Mouse (Mus musculus) induced T-regulatory cell, adult 2 months (primary cell): Measurements from ENCODE around the gene Lca5.

ENCODE experiments used
- DNase-seq: peaks from one replicate; pipeline ENCODE4 v3.0.0-alpha.2; 2012; ENCODE audit warnings: low read depth

The Lca5 gene

DNA sequence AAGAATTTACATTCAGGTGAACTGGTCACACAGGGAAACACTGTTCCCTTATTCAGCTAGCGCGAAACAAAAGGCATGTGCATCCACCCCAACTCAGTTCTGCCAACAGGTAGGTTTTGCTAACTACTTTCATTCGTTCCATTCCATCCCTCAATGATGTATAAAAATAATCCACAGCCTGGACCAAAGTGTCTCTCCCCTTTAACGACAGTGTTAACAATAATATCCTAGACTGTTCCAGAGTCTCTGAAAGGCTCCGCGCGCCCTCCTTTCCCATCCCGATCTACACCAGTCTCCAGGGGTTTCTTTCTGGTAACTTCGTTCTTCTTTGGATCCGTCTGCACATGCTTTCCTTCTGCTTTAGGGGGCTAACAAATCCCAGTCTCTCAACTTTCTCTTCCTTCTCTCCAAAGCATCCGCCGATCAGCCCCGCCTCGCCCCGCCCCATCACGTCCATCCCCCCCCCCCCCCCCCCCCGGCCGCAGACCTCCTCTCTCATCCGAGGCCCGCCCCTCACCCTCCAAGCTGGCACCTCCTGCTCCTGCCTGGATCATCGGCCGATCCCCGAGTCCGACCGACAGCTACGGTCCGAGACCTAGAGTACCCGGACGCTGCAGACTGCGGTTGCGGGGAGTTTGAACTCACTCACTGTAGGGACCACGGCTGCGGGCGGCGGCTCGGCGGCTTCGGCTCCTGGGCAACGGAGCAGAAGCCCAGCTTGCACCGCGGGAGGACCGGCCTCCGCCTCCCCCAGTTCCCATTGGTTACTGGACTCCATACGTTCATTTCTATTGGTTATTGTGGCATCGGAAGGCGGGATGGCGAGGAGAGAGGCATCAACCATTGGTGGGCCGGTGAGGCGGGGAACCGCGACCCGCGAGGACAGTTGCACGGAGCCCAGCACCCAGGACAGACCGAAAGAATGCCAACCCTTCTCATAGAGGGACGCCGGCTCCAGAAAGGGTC is at the start of gene Lca5:
Gene Lca5, minus strand, starts transcription at position 736 of the 966 bp plus-strand sequence.
- DNase-seq: peak; percentile 98

DNA sequence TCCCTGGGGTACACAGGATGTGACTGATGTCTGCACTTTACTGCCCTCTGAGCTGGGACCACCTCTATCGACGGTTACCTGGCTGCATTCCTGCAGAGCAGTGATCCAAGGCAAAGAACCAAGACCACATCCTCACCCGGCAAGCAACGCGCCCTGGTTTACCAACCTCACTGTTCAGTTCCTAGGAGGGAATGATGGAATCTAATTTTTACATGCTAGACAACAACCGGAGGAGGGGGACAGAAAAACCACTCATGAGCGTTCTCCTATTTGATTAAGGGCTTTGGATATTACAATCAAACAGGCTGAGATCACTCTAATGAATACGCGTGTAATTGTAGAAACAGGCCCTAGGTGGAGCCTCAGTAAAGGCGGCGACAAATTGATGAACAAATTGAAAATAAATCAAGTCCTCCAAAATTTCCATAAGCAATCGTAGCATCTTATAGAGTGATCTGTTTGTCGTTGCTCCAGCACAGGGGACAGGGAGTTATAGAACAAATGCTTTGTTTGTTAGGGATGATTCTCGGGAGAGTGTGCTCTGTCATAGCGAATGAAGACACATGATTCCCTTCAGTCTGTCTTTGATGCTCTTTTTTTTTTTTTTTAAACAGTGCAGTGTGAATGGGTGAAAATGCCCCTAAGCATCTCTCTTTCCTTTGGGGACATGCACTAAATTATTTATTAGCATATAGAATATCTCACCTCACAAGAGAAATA is 47.7 kb upstream of the Lca5 start:
- DNase-seq: peak; percentile 12

DNA sequence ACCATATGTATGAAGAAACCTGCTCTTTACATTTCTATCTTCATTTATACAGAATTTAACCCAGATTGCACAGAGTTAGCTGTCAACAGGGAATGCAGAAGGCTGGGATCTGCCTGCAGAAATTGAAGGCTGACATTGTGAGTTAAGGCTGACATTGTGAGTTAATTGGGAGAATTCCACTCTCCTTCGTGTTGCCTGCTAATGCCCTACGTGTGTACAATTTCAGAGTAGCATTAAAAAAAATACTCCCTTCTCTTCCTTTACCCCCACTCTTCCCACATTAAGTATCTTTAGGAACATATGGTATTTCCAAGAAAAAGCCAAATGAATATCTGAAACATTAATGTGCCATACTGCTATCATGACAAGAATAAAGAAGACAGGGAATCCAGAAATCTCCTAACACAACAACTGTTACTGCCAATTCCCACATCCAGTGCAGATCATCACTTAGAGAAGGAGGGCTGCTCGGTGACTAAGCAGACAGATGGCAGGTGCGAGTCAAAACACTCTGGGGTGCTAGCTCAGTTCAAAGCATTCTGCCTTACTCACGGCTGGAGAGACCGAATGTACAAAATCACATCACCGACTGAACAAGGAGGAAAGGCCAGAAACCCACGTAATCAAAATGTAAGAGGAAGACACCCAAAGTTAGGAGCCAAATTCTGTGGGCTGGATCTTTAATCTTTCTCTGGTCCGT is 47.0 kb upstream of the Lca5 start:
- DNase-seq: no peak

DNA sequence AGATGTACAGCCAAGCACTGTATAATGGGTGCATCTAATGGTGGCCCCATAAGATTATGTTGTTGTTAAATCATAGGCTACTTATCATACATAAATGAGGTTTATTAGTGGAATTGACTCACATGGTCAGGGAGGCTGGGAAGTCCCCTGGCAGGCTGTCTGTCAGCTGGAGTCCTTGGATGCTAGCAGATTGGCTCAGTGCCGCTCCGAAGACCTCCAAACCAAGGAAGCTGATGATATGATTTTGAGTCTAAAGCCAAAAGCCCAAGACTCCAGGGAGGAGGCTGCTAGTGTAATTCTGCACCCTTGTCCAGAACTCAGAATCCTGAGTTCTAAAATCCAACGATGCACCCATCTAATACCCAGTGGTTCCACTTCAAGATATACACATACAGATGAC is 45.0 kb upstream of the Lca5 start:
- DNase-seq: no peak

DNA sequence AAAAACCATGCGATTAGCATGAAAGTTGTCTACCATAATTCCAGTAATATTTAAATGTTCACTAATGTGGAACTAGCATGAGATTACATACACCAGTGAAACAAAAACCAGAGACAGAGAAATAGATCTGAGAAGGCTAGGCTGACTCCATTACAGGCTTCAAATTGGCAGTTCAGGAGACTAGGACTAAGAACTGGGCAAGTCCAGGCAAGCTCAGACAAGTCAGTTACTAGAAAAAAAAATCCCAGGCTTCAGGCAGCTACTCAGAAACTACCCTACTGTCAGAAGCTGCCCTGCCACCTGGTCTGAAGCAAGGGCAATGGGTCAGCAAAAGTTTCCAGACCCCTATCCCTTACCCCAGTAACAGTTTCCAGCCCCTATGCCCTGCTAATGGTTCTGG is 44.4 kb upstream of the Lca5 start:
- DNase-seq: no peak

DNA sequence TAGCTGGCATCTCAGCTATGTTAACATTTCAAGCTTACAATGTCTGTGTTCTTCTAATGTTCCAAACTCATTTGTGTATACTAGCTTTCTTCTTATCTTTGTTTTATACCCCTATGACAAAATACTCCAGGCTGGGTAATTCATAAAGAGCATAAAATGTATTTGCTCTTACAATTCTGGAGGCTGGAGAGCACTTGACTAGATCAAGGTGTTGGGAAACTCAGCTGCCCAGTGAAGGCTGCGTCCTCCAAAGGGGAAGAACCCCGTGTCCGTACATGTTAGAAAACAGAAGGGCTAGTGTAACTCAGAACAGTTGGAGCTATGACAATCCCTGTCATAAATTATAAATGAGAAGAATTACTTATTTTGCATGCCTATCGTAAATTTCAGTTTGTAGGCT is 42.5 kb upstream of the Lca5 start:
- no peak for DNase-seq

DNA sequence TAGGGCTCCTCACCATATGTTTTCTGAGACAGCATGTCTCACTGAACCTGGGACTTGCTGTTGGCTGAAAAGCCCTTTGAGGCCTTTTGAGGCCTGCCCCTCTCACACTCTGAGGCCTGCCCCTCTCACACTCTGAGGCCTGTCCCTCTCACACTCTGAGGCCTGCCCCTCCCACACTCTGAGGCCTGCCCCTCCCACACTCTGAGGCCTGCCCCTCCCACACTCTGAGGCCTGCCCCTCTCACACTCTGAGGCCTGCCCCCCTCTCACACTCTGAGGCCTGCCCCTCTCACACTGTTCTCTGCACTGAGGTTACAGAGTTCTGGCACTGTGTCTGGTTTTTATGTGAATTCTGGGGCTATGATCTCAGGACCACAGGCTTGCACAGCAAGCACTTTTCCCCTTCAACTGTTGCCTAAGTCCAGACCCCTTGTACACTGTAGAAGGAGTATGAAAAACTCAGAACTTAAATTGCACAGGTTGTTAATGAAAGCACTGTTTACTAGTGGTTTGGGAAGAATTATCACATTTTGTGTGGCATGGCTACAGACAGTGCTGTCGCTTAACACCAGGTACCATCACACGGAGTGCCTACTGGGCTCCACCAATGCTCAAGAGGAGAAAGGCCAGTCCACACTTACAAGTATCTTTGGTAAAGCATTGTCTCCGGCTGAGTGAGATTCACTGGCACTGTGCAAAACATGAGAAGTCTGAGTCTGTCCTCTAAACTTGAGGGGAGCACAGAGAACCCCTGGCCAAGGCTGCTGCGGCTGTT is 41.4 kb upstream of the Lca5 start:
- no peak for DNase-seq

DNA sequence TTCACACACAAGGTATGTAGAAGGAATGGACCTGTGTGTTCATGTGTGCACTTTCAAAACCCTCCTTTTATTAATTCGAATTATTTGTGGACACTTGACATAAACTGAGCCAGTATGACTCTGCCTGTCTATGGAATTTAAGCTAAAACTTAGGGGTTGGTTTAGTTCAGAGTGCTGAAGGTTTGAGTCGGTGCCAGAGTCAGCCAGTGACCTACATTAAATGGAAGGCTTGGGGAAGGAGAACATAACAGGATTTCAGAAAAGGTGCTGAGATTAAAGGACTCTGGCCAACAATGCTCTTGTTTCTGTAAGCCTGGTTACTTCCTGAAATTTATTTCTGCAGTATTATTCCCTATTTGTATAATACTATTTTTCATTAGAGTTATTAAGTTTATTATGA is 28.9 kb upstream of the Lca5 start:
- DNase-seq: no peak

DNA sequence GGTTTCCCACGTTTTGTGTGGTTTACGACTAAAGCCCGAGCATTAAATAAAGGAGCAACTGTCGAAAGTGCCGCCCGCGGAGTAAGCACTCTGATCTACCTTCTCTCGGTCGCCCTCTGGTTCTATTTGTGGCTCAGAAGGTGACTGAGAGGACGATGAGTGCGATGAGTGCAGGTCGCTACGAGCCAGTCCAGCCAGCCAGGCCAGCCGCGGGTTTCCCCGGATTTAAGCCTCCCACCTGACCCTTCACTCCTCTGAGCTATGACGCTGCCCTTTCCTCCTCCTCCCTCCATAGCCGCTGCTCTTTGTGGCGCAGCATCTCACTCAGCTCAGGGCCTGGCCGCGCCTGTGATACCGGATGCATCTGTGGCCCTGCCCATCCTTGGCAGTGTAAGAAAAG is 6.8 kb upstream of the Lca5 start:
- peak; percentile 77 for DNase-seq

DNA sequence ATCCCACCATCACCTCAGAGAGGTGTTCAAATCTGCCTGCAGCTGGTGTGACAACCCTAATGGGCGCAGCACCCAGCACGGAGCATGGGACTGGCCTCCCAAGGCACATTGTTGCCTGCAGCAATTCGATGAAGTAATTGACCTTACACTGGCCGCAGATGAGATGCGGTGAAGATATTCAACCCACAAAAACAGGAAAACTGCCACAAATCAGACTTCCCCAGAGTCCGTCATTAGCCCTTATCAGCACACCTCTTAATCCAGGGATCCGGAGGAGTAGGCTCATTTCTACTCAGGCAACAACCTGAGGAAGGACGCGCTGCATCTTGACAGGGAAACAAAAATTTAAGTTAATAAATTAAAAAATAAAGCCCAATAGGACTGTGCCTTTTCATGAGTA is 6.2 kb upstream of the Lca5 start:
- no peak for DNase-seq

DNA sequence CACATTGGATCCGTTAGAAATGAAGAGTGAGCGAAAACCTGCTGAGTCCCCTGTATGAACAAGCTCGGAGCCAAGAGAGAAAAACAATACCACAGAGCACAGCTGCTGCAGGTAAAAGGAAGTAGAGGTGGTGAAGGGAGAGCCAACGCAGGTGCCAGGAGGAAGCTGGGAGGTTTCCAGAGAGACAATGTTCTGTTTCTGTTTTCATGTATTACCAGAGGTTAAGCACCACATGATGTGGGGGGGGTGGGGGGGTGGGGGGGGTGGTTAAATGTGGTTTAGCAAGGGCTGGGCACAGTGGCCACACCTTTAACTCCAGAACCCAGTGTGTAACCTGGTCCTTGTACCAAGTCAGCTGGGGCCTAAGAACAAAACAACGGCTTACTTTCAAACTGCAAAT is 3.3 kb downstream of the Lca5 start:
- peak; percentile 64 for DNase-seq

DNA sequence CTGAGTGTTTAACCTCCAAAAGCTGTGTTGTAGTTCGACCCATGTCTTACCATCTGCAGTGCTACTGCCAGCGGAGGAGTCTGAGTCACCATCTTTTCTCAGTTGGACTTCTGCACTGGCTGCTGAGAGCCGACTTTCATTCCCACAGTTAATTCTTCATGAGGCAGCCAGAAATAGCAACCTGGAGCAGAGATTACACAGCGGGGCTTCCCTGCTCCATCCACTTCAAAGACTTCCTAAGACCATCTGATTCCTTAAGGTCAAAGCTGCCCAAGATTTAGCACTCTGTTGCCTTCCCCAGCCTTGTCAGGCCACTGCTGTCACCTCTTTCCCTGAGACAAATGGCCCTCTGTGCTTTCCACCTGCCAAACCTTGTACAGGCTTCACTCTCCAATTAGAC is 6.4 kb downstream of the Lca5 start:
- DNase-seq: no peak

DNA sequence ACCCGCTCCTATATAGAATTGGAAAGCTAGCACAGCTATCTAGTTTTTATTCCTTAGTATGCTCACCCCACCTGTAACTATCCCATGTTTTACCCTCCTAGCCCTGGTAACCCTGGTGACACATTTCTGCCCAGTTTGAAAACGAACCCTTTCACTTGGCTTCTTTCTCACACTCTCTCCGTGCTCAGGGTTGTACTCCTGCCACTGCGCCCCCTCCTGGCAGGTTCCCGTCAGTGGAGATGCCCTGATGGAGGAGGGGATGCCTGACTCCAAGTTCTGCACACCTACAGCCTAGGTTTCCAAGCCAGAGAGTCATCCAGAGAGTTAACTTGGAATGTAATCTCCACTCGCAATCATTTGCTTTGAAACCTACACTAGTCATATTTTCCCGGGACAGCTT is 7.3 kb downstream of the Lca5 start:
- peak; percentile 73 for DNase-seq

DNA sequence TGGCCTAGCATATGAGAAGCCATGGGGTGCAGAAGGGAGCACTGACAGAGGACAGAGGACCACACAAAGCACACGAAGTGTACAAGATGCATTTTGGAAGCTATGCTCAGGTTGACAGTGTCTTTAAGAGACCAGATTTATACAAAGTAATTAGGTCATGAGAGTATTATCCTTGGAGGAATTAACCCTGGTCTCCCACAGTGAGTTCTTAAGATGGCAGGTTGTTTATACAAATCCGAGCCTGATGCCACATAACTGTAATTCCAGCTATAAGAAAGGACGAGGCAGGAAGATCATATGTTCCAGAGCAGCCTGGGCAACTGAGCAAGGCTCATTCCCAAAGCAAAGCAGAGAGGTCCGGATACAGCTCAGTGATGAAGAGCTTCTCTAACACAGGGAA is 13.0 kb downstream of the Lca5 start:
- no peak for DNase-seq

DNA sequence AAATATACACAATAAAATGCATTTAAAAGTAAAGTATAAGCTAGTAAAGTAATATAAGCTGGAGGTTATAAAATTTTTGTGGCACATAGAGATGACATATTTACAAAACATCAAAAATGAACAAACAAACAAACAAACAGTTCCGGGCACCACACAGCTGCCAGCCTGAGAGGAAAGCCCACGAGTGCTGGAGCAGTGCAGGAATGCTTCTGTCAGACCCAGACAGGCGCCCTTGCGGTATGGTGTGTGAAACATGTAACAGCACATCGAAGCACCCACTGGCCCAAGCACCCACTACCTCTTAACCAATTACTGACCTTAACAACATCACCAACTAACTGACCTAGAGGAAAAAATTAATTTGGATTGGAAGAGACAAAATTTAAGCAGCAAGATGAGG is 22.0 kb downstream of the Lca5 start:
- no peak for DNase-seq

DNA sequence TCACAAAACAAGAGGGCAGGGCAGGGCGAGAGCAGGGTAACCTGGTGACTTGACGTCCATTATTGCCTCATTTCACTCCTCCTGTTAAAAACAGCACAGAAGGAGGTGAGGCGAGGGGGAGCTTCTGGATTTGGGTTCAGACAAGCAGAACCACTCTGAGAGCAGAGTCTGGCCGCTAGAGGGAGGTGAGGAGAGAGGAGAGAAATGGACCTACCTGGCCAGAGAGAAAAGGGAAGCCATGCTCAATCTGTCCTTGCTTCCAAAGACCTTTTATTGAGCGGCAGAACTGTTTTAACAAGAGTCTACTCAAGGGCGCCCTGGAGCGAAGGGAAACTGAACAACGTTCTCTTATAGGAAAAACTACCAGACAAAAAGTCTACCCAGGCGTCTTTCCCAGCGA is 27.9 kb downstream of the Lca5 start:
- DNase-seq: peak; percentile 34

DNA sequence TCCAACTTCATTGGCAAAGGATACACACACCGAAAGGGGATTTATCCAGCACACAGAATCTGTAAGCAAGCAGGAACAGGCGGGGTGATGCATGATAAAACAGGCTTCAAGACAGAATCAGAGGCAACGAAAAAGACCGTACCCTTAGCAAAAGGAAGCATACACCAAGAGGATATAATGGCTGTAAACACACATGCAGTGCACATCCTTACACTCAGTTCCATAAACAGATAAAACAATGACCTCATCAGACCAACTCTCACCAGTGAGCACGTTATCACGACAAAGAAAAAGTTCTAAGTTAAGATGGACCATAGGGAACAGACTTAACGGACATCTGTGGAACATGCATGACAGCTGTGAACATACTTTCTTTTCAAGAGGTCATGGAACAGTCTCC is 35.8 kb downstream of the Lca5 start:
- DNase-seq: no peak

DNA sequence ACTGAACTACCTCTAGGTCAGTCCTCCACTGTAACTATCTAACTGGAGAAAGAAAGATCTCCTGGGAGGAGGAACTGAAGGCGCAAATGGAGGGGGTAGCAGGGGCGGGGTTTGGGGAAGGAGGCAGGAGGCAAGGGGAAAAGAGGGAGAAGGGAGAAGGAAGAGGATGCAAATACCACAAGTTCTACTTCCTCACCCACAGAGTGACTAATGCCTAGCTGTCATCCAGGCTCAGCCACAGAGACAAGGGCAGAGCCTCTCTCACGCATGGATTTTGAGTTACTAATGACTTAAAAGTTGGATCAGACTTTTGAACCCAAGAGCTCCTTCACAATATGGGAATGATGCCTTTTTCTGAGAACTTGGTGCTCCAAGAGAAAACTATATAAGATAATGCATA is 40.1 kb downstream of the Lca5 start:
- no peak for DNase-seq

DNA sequence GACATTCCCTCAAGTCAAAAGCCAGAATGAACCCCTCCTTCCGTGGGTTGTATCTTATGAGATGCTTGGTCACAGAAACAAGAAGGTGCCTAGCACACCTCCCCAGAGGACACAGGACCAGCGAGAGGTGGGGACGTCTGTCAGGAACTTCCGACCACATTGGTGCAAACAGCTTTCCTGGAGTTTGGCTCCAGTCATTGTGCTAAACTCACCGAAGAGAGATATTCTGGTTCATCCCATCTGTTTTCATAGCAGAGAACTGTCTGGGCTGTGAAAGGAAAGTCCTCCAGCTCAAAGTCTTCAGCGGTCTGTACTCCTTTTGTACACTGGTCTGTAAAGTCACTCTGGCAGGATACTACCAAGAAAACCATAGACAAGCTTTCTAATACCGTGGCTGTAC is 41.5 kb downstream of the Lca5 start:
- DNase-seq: no peak

DNA sequence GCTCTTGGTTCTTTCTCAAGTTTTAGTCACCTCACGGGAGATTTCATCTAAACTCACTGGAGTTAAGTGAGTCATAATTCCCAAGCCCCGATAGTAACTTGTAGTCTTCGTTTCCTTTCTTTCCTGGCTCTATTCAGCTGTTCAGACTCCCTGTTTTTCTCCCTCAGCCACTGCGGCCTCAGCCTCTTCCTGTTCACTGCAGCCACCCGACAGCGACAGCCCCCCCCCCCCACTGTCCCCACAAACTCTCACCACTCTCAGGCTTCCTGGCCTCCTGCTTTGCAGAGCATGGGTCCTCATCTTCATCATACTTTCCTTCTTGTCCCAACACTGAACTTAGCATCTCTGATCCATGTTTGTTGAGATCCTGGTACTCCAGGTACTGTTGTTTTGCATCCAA is 42.7 kb downstream of the Lca5 start:
- DNase-seq: no peak

DNA sequence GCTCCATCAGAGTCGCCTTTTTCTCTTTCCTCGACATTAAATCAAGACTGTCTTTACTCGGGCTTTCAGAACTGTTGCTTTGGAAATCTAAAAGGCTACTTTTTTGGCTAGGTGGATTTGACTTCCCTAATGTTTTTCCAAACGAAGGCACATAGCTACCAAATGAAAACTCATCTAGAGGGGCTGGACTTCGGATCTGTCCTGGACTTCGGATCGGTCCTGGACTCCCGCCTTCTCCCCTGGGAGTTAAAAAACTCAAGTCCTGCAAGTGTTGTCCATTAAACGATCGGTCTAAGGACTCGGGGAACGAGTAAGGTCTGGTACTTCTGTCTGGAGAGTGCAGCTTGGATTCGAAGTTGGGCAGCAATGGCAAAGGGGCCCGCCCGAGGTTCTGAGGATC is 45.5 kb downstream of the Lca5 start:
- no peak for DNase-seq

DNA sequence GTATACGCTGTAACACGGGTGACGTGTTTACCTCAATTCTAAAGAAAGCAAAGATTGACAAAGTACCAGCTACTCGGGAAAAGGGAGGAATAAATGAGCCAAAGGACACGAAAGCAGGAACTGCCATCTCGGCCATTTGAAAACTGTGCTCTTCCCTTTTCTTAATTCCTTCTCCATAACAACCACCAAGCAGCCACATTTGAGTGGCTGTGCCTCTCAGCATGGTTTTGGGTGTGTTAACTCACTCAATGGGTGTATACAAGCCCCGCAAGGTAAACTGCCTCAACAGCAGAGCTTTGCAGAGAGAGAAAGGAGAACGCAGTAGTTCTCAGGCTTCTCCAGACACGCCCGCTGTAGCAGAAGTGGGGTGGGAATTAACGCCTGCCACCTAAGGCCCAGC is 48.9 kb downstream of the Lca5 start:
- no peak for DNase-seq
